Mouse (Mus musculus): ENCODE measurements around the gene Olfr767. TPM values are rescaled to one million over a fixed set of nuclear protein-coding genes. Genes with fewer than 3 reads are reported as not detected.
A peak's percentile ranks its signal among the peaks of the same experiment; 100 is the strongest.
"Not testable (repeated sequence)": the region's sequence is repeated elsewhere in the genome, so short reads cannot be mapped to it uniquely, and the experiment has no call there.

The Olfr767 gene
- 0.03 TPM for polyA plus RNA-seq (2021)

DNA sequence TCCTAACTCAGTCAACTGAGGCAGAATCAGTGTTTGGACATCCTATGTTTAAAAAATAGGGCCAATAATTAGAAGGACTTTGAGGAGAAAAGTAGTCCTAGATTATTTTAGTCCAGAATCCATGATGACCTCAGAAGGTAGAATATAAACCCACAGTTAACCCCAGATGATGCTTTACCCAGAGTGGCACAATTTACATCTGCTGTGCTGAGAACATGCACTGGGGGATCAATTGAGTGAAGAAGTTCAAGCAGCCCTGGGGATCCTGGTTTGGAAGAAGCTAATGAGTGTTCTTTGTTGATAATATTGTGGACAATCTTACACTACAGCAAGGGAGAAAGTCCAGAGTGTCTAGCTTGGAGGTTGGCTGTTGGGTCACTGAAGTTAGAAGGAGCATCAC is at the start of gene Olfr767:
TSS of gene Olfr767 (minus strand) at position 101 of the 400 bp plus-strand sequence.
- H3K27me3 ChIP-seq; DNase-seq (ENCODE audit: low read depth, low spot score); in situ Hi-C loops (cut with MboI; ENCODE audit: low pct_unique_long_range_greater_than_20kb); POLR2A ChIA-PET; ATAC-seq; CTCF ChIA-PET: not testable (repeated sequence)

DNA sequence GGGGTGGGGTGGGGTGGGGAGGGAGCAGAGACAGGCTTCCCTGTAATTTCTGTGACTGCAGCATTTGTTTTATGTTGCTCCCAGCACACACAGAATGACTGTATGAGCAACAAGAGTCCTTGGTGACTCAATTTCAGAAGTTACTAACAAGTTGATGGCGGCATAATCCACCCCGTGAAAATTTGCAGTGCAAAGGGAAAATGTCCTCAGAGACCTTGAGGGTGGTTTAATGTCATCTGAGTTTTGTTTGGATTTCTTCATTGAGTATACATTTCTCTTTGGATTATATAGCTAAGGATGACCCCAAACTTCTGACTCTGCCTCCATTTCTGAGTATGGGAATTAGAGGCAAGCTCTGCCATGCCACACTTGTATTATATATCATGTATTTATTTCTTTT is 35.1 kb upstream of the Olfr767 start, which contains the start of gene Olfr769:
TSS of gene Olfr769 (minus strand) at position 101 of the 400 bp plus-strand sequence.
- ATAC-seq (no peak), DNase-seq (ENCODE audit: low read depth, low spot score) (no peak)
- ChIA-PET CTCF (interaction anchor here (0.7 to 1.0 kb wide), 2 partner anchors 12 to 19 kb away, joined by 3 read pairs; partner anchors contain the start of gene Olfr768), POLR2A (no interaction called here)
- peaks cover 5% of the 10 kb centered on the region for H3K27me3 ChIP-seq
- in situ Hi-C loops (cut with MboI; ENCODE audit: low pct_unique_long_range_greater_than_20kb), result no loop called here
- no peak for TF ChIP-seq CTCF (IDR thresholded peaks at IDR 0.05)

DNA sequence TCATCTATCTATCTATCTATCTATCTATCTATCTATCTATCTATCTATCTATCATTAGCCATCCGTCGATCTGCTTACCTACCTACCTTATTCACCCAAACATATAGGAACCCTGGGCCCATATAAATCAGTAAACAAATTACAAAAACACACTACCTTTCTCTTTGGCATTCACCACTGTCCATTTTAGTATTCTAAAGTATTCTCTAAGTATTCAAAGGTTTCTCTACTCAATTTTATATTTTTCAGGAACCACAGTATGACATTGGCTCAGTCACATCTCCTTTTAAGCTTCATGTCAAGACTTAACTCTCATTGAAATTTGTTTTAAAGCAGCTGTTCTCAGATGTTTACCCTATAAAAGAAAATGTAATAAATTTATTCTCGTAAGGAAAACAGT is 32.4 kb upstream of the Olfr767 start:
- ATAC-seq (no peak), DNase-seq (ENCODE audit: low read depth, low spot score) (no peak)
- CTCF ChIA-PET, result no interaction called here
- in situ Hi-C loops (cut with MboI; ENCODE audit: low pct_unique_long_range_greater_than_20kb), result no loop called here
- H3K27me3 ChIP-seq, result peaks cover 4% of the 10 kb centered on the region
- POLR2A ChIA-PET, result no interaction called here
- no peak for TF ChIP-seq CTCF (IDR thresholded peaks at IDR 0.05)

DNA sequence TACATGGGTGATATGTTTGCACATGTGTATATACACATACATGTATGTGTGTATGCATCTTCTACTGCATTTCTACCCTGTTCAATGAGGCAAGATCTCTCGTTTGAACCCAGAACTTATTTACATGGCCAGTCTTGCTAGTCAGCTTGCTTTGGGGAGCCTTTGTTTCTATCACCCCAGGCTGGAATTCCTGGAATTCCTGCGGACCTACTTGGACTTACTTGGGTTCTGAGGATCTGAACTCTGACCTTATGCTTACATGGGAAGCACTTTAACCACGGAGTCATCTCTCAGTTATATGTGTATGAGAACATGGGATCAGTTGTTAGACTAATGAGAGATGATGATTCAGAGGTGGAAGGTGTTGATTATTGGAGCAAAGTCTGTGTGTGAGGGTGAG is 18.5 kb upstream of the Olfr767 start:
- no peak for TF ChIP-seq CTCF (IDR thresholded peaks at IDR 0.05)
- ChIA-PET POLR2A (no interaction called here), CTCF (no interaction called here)
- ATAC-seq (no peak), DNase-seq (ENCODE audit: low read depth, low spot score) (no peak)
- H3K27me3 ChIP-seq, result no peaks in the 10 kb centered on the region
- in situ Hi-C loops (cut with MboI; ENCODE audit: low pct_unique_long_range_greater_than_20kb), result no loop called here

DNA sequence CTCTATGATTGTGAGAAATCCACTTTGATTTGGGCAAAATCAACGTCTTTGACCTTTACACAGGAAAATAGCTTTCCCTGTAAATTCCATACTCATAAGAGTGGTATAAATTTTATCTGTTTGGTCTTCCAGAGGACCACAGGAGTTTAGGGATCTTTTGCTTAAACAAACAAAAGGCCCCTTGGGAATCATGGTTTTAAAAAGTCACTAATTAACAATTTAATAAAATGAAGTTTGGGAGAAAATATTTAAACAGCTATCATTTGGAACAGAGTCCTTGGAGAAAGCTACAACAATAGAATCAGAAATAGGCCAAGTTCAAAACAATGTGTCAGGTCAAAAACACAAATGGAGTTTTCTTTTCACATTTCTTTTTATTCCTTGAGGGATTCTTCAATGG is 16.6 kb upstream of the Olfr767 start, which contains the start of gene Olfr768:
TSS of gene Olfr768 (minus strand) at position 101 of the 400 bp plus-strand sequence.
- no peak for TF ChIP-seq CTCF (IDR thresholded peaks at IDR 0.05)
- ATAC-seq (no peak), DNase-seq (ENCODE audit: low read depth, low spot score) (no peak)
- in situ Hi-C loops (cut with MboI; ENCODE audit: low pct_unique_long_range_greater_than_20kb), result no loop called here
- ChIA-PET CTCF (interaction anchor here (1.4 kb wide), 1 partner anchor 18 kb away, joined by 3 read pairs; the partner anchor contains the start of gene Olfr769), POLR2A (no interaction called here)
- no peaks in the 10 kb centered on the region for H3K27me3 ChIP-seq

DNA sequence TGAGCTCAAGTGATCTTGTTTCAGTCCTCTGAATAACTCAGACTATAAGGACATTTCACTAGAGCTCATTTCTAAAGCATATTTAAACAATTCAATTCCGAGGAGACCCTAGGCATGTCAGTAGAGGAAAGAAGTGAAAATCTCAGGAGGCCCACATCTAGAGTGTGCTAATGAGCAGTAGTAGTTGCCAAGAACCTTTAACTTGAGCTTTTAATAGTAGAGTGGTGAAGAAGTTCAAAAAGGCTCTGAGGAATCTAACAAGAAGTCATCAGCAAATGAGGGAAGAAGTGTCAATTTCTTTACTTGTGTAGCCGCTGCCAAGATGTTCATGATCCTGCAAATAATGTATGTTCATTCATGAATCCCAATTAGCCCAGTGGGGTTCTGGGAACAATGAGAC is 13.8 kb downstream of the Olfr767 start, which contains the start of gene Olfr766-ps1:
TSS of gene Olfr766-ps1 (minus strand) at position 101 of the 400 bp plus-strand sequence.
- TF ChIP-seq CTCF (IDR thresholded peaks at IDR 0.05), result no peak
- POLR2A ChIA-PET, result no interaction called here
- peaks cover 6% of the 10 kb centered on the region for H3K27me3 ChIP-seq
- in situ Hi-C loops (cut with MboI; ENCODE audit: low pct_unique_long_range_greater_than_20kb), result no loop called here
- DNase-seq (ENCODE audit: low read depth, low spot score), result no peak
- CTCF ChIA-PET, result no interaction called here
- ATAC-seq, result no peak

DNA sequence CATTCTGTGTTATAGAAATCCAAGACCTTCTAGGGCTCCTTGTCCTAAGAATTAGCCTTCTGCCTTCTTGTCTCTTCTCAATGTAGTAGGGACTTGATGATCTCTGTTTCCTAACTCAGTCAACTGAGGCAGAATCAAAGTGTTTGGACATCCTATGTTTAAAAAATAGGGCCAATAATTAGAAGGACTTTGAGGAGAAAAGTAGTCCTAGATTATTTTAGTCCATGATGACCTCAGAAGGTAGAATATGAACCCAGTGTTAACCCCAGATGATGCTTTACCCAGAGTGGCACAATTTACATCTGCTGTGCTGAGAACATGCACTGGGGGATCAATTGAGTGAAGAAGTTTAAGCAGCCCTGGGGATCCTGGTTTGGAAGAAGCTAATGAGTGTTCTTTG is 32.8 kb downstream of the Olfr767 start, which contains the start of gene Olfr765:
TSS of gene Olfr765 (minus strand) at position 101 of the 400 bp plus-strand sequence.
- DNase-seq (ENCODE audit: low read depth, low spot score); POLR2A ChIA-PET; H3K27me3 ChIP-seq; in situ Hi-C loops (cut with MboI; ENCODE audit: low pct_unique_long_range_greater_than_20kb); ATAC-seq; CTCF ChIA-PET: not testable (repeated sequence)

DNA sequence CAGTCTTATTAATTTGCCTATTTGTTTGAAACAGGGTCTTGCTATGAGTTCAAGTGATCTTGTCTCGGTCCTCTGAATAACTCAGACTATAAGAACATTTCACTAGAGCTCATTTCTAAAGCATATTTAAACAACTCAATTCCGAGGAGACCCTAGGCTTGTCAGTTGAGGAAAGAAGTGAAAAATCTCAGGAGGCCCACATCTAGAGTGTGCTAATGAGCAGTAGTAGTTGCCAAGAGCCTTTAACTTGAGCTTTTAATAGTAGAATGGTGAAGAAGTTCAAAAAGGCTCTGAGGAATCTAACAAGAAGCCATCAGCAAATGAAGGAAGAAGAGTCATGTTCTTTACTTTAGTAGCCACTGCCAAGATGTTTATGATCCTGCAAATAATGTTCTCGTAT is 42.9 kb downstream of the Olfr767 start, which contains the start of gene Olfr764-ps1:
TSS of gene Olfr764-ps1 (minus strand) at position 101 of the 400 bp plus-strand sequence.
- CTCF ChIA-PET, result no interaction called here
- H3K27me3 ChIP-seq, result peaks cover 17% of the 10 kb centered on the region
- no peak for TF ChIP-seq CTCF (IDR thresholded peaks at IDR 0.05)
- POLR2A ChIA-PET, result no interaction called here
- in situ Hi-C loops (cut with MboI; ENCODE audit: low pct_unique_long_range_greater_than_20kb), result no loop called here
- ATAC-seq, result no peak
- DNase-seq (ENCODE audit: low read depth, low spot score), result no peak

DNA sequence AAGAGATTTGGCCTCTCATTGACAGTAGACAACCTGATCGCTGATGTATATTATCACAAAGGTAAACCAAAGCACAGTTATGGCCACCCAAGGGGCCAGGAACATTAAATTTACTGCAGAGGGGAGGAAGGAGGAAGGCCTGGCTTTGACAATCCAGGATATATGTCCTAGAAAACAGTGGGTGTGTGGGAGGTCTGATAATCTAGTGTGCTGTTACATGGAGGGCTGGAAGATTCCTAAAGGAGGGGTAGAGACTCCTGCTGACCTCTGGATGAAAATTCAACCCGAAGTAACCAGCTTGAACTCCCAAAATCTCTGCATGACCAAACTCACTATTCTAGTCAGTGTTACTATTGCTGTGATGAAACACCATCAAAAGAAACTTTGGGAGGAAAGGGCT is 54.4 kb downstream of the Olfr767 start:
- DNase-seq (ENCODE audit: low read depth, low spot score) (no peak), ATAC-seq (no peak)
- in situ Hi-C loops (cut with MboI; ENCODE audit: low pct_unique_long_range_greater_than_20kb), result loop anchor here (5.0 kb wide), 1 partner anchor 1064 kb away; no protein-coding TSS in a partner anchor
- no peak for TF ChIP-seq CTCF (IDR thresholded peaks at IDR 0.05)
- ChIA-PET CTCF (interaction anchor here (1.1 kb wide), 1 partner anchor 9 kb away, joined by 3 read pairs; no protein-coding TSS in a partner anchor), POLR2A (no interaction called here)
- H3K27me3 ChIP-seq, result peaks cover 22% of the 10 kb centered on the region

DNA sequence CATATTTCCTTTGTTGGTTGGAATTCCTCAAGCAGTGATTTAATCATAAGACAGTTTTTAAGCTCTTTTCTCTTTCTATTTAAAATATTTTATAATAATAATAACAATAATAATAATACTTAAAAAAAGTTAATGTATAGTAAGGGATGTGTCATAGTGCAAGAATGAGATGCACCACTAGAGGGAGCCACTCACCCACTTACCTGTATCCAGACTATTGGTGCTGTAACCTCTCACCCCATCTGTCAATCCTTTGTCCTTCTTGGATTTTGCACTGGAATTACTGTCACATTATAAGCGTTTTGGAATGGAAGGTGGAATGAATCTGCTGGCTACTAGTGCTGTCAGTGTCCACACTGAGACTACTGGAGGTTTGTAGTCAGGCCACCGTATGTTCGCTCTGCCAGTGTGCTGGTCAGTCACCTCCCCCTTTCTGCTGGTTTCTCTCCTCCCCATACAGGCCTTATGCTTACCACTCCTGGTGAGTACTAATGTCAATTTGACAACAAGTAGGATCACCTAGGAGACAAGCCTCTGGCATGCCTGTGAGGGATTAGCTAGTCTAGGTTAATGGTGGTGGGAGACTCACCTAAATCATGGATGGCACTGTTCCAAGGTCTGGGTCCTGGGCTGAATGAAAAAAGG is 56.6 kb downstream of the Olfr767 start:
- POLR2A ChIA-PET, result no interaction called here
- CTCF ChIA-PET, result interaction anchor here (1.0 kb wide), 1 partner anchor 10 kb away, joined by 3 read pairs; no protein-coding TSS in a partner anchor
- TF ChIP-seq CTCF (IDR thresholded peaks at IDR 0.05), result peak; percentile 74
- no peak for DNase-seq (ENCODE audit: low read depth, low spot score)
- peaks cover 16% of the 10 kb centered on the region for H3K27me3 ChIP-seq
- ATAC-seq, result peak; percentile 39
- in situ Hi-C loops (cut with MboI; ENCODE audit: low pct_unique_long_range_greater_than_20kb), result loop anchor here (5.0 kb wide), 1 partner anchor 1066 kb away; no protein-coding TSS in a partner anchor

Other genes with a start within 250 kb of the Olfr767 start
- gene Gdf11, start 191.2 kb downstream of the Olfr767 start, polyA plus RNA-seq (2021), result 62.3 TPM
- gene Cd63, start 181.9 kb downstream of the Olfr767 start, polyA plus RNA-seq (2021), result 2,035 TPM
- gene Rdh5, start 160.0 kb downstream of the Olfr767 start, polyA plus RNA-seq (2021), result 10.8 TPM
- 203 TPM for gene Bloc1s1, start 158.9 kb downstream of the Olfr767 start, polyA plus RNA-seq (2021)
- gene Itga7, start 149.1 kb downstream of the Olfr767 start, polyA plus RNA-seq (2021), result 20.3 TPM
- 6.1 TPM for gene Mettl7b, start 121.9 kb downstream of the Olfr767 start, polyA plus RNA-seq (2021)
- not detected for gene Olfr9, start 93.5 kb downstream of the Olfr767 start, polyA plus RNA-seq (2021)
- gene Olfr763, start 72.1 kb downstream of the Olfr767 start, polyA plus RNA-seq (2021), result not detected
- not detected for gene Olfr764-ps1, start 43.0 kb downstream of the Olfr767 start, polyA plus RNA-seq (2021)
- gene Olfr765, start 32.9 kb downstream of the Olfr767 start, polyA plus RNA-seq (2021), result not detected
- gene Olfr766-ps1, start 13.9 kb downstream of the Olfr767 start, polyA plus RNA-seq (2021), result not detected
- not detected for gene Olfr768, start 16.5 kb upstream of the Olfr767 start, polyA plus RNA-seq (2021)
- gene Olfr769, start 35.0 kb upstream of the Olfr767 start, polyA plus RNA-seq (2021), result not detected
- not detected for gene Olfr770, start 56.1 kb upstream of the Olfr767 start, polyA plus RNA-seq (2021)
- gene Olfr771, start 81.8 kb upstream of the Olfr767 start, polyA plus RNA-seq (2021), result not detected
- not detected for gene Olfr772, start 95.0 kb upstream of the Olfr767 start, polyA plus RNA-seq (2021)
- not detected for gene Olfr773, start 104.5 kb upstream of the Olfr767 start, polyA plus RNA-seq (2021)
- not detected for gene Olfr774, start 153.3 kb upstream of the Olfr767 start, polyA plus RNA-seq (2021)
- gene Olfr775, start 165.5 kb upstream of the Olfr767 start, polyA plus RNA-seq (2021), result not detected
- gene Olfr776, start 176.2 kb upstream of the Olfr767 start, polyA plus RNA-seq (2021), result not detected
- gene Olfr777, start 188.6 kb upstream of the Olfr767 start, polyA plus RNA-seq (2021), result not detected
- gene Olfr780, start 235.2 kb upstream of the Olfr767 start, polyA plus RNA-seq (2021), result not detected
- not detected for gene Olfr781, start 245.9 kb upstream of the Olfr767 start, polyA plus RNA-seq (2021)

Measured in Patski (cell line).